Mouse (Mus musculus) forebrain, embryonic 12.5 days (tissue): ENCODE results near the gene Ptgir. TPM values are rescaled to one million over a fixed set of nuclear protein-coding genes. Genes with fewer than 3 reads are reported as not detected.

Source experiments
- ATAC-seq: fragments of 200-750 bp; cut with Nextera tagmentation; 2 replicates; pipeline ENCODE4 v1.8.0; 2017; ENCODE audit warnings: moderate TSS enrichment; ENCODE audit not compliant: low FRiP score
- H3K27ac ChIP-seq: fragments of 300-500 bp; sonication (generic); 2 replicates; pipeline ENCODE4 v1.5.1; 2016; ENCODE audit warnings: mild to moderate bottlenecking
- H3K27me3 ChIP-seq: fragments of 300-500 bp; sonication (generic); 2 replicates; pipeline ENCODE4 v1.6.1; 2016; ENCODE audit warnings: mild to moderate bottlenecking
- H3K36me3 ChIP-seq: fragments of 300-500 bp; sonication (generic); replicated peaks from 2 replicates; pipeline ENCODE4 v1.6.1; 2016; ENCODE audit warnings: mild to moderate bottlenecking
- H3K4me1 ChIP-seq: fragments of 300-500 bp; sonication (generic); 2 replicates; pipeline ENCODE4 v1.6.1; 2016
- H3K4me2 ChIP-seq: fragments of 300-500 bp; sonication (generic); 2 replicates; pipeline ENCODE4 v1.6.1; 2016; ENCODE audit warnings: mild to moderate bottlenecking, moderate library complexity
- H3K4me3 ChIP-seq: fragments of 300-500 bp; sonication (generic); replicated peaks from 2 replicates; pipeline ENCODE4 v1.5.1; 2016; ENCODE audit warnings: mild to moderate bottlenecking
- H3K9ac ChIP-seq: fragments of 300-500 bp; sonication (generic); 2 replicates; pipeline ENCODE4 v1.6.1; 2016; ENCODE audit warnings: mild to moderate bottlenecking
- H3K9me3 ChIP-seq: fragments of 300-500 bp; sonication (generic); 2 replicates; pipeline ENCODE4 v1.6.1; 2016
- WGBS: fragments of 180-500 bp; shearing (Covaris S2); methylation state at CpG from one replicate; pipeline ENCODE4 v1.1.7; 2016; 5-methylcytosine and 5-hydroxymethylcytosine counted together
- polyA plus RNA-seq: library from polyadenylated mRNA; unstranded; fragments of >200 nt; fragmentation: Nextera tagmentation; extraction: Ambion mirVana; gene quantifications from 2 replicates; pipeline ENCODE4 v1.2.1, GENCODE M21; 2016

The Ptgir gene
- polyA plus RNA-seq, result 0.24 and 0.51 TPM in 2 replicates

GRCm38 (mm10) chr7:16906281-16906680 is at the start of gene Ptgir:
Ptgir (plus strand) TSS chr7:16906490.
- ATAC-seq, result no peak
- WGBS, result 12% methylated on average over 6 of the region's 6 CpGs
- Histone ChIP-seq H3K36me3 (no peaks in the 10 kb centered on the region), H3K9ac (no peak within 1 kb of the TSS), H3K27ac (no peak within 1 kb of the TSS), H3K27me3 (no peaks in the 10 kb centered on the region; the same call in 1 of the 2 replicates), H3K9me3 (no peaks in the 10 kb centered on the region), H3K4me1 (peaks cover 19% of the 10 kb centered on the region), H3K4me3 (no peak within 1 kb of the TSS), H3K4me2 (no peak within 1 kb of the TSS)

- H3K9me3 ChIP-seq, result no peaks in the 10 kb centered on the region
- H3K27ac ChIP-seq, result no peak overlapping the region
- no peaks in the 10 kb centered on the region for H3K4me1 ChIP-seq
- H3K4me2 ChIP-seq, result peak overlapping the region; percentile 19; the same call in 1 of the 2 replicates
- no peak overlapping the region; the same call in 1 of the 2 replicates for H3K9ac ChIP-seq
- 22% methylated on average over 17 of the region's 17 CpGs for WGBS
- H3K4me3 ChIP-seq, result no peak overlapping the region
- peaks cover 47% of the 10 kb centered on the region for H3K36me3 ChIP-seq
- ATAC-seq, result no peak
- no peaks in the 10 kb centered on the region for H3K27me3 ChIP-seq
Observed at GRCm38 (mm10) chr7:16858336-16858735, 48.0 kb upstream of the Ptgir start.

GRCm38 (mm10) chr7:16859902-16860651 is 46.2 kb upstream of the Ptgir start:
- ATAC-seq, result no peak
- Histone ChIP-seq H3K4me1 (no peaks in the 10 kb centered on the region), H3K4me2 (no peak overlapping the region), H3K9me3 (no peaks in the 10 kb centered on the region), H3K36me3 (peaks cover 46% of the 10 kb centered on the region), H3K27ac (no peak overlapping the region), H3K9ac (no peak overlapping the region), H3K27me3 (no peaks in the 10 kb centered on the region), H3K4me3 (no peak overlapping the region)
- WGBS, result 32% methylated on average over 5 of the region's 5 CpGs

GRCm38 (mm10) chr7:16867488-16867887 is 38.8 kb upstream of the Ptgir start:
- 89% methylated on average over 3 of the region's 3 CpGs for WGBS
- no peak for ATAC-seq

GRCm38 (mm10) chr7:16869497-16869896 is 36.8 kb upstream of the Ptgir start:
- H3K9me3 ChIP-seq, result no peaks in the 10 kb centered on the region
- ATAC-seq, result peak; percentile 95
- no peaks in the 10 kb centered on the region for H3K27me3 ChIP-seq
- peak overlapping the region; percentile 29 for H3K4me3 ChIP-seq
- WGBS, result 9% methylated on average over 16 of the region's 16 CpGs
- 0 out of 2 replicates have a peak overlapping the region, but pooled peaks have one; percentile 25 for H3K9ac ChIP-seq
- peak overlapping the region; percentile 49 for H3K4me2 ChIP-seq
- peaks cover 25% of the 10 kb centered on the region for H3K36me3 ChIP-seq
- peaks cover 15% of the 10 kb centered on the region for H3K4me1 ChIP-seq
- H3K27ac ChIP-seq, result peak overlapping the region; percentile 70

More at GRCm38 (mm10) chr7:16867488-16867887, 38.8 kb upstream of the Ptgir start:
- H3K9ac ChIP-seq, result no peak overlapping the region
- H3K27ac ChIP-seq, result no peak overlapping the region
- H3K4me2 ChIP-seq, result no peak overlapping the region
- peaks cover 34% of the 10 kb centered on the region for H3K36me3 ChIP-seq
- no peaks in the 10 kb centered on the region for H3K9me3 ChIP-seq
- H3K4me1 ChIP-seq, result peaks cover 10% of the 10 kb centered on the region
- H3K4me3 ChIP-seq, result no peak overlapping the region
- H3K27me3 ChIP-seq, result no peaks in the 10 kb centered on the region

GRCm38 (mm10) chr7:16871600-16871999 is 34.7 kb upstream of the Ptgir start:
- Histone ChIP-seq H3K36me3 (peaks cover 9% of the 10 kb centered on the region; the same call in 1 of the 2 replicates), H3K4me1 (peaks cover 27% of the 10 kb centered on the region), H3K9ac (no peak overlapping the region), H3K27ac (no peak overlapping the region), H3K27me3 (no peaks in the 10 kb centered on the region), H3K4me3 (no peak overlapping the region), H3K4me2 (no peak overlapping the region), H3K9me3 (no peaks in the 10 kb centered on the region)
- no peak for ATAC-seq
- WGBS, result 87% methylated on average over 10 of the region's 10 CpGs

GRCm38 (mm10) chr7:16872478-16872877 is 33.8 kb upstream of the Ptgir start:
- Histone ChIP-seq H3K4me2 (no peak overlapping the region), H3K27me3 (no peaks in the 10 kb centered on the region), H3K4me3 (no peak overlapping the region), H3K27ac (no peak overlapping the region), H3K9ac (no peak overlapping the region), H3K4me1 (peaks cover 34% of the 10 kb centered on the region), H3K36me3 (peaks cover 3% of the 10 kb centered on the region; the same call in 1 of the 2 replicates), H3K9me3 (no peaks in the 10 kb centered on the region)
- no peak for ATAC-seq
- WGBS, result 94% methylated on average over 9 of the region's 9 CpGs

- no peaks in the 10 kb centered on the region for H3K9me3 ChIP-seq
- 93% methylated on average over 4 of the region's 4 CpGs for WGBS
- H3K27me3 ChIP-seq, result no peaks in the 10 kb centered on the region
- H3K9ac ChIP-seq, result no peak overlapping the region
- no peak overlapping the region for H3K4me3 ChIP-seq
- H3K36me3 ChIP-seq, result no peaks in the 10 kb centered on the region; the same call in 1 of the 2 replicates
- H3K4me2 ChIP-seq, result no peak overlapping the region
- H3K4me1 ChIP-seq, result peaks cover 34% of the 10 kb centered on the region
- no peak for ATAC-seq
- H3K27ac ChIP-seq, result no peak overlapping the region
Observed at GRCm38 (mm10) chr7:16873392-16873791, 32.9 kb upstream of the Ptgir start.

- Histone ChIP-seq H3K4me2 (peak overlapping the region; percentile 39), H3K4me3 (peak overlapping the region; percentile 78), H3K4me1 (peaks cover 33% of the 10 kb centered on the region), H3K9ac (peak overlapping the region; percentile 8; the same call in 1 of the 2 replicates), H3K27me3 (no peaks in the 10 kb centered on the region), H3K36me3 (peaks cover 3% of the 10 kb centered on the region; the same call in 1 of the 2 replicates), H3K27ac (peak overlapping the region; percentile 88), H3K9me3 (no peaks in the 10 kb centered on the region)
- no peak for ATAC-seq
- 5% methylated on average over 17 of the region's 17 CpGs for WGBS
Observed at GRCm38 (mm10) chr7:16874190-16874589, 32.1 kb upstream of the Ptgir start.

- H3K9me3 ChIP-seq, result no peaks in the 10 kb centered on the region
- peak overlapping the region; percentile 86 for H3K9ac ChIP-seq
- H3K27me3 ChIP-seq, result no peaks in the 10 kb centered on the region
- H3K4me1 ChIP-seq, result peaks cover 30% of the 10 kb centered on the region
- under 1% methylated on average over 32 of the region's 33 CpGs for WGBS
- peak overlapping the region; percentile 92 for H3K4me2 ChIP-seq
- H3K4me3 ChIP-seq, result peak overlapping the region; percentile 78
- peaks cover 6% of the 10 kb centered on the region; the same call in 1 of the 2 replicates for H3K36me3 ChIP-seq
- H3K27ac ChIP-seq, result peak overlapping the region; percentile 88
- peak; percentile 97 for ATAC-seq
Observed at GRCm38 (mm10) chr7:16874756-16875309, 31.5 kb upstream of the Ptgir start.

GRCm38 (mm10) chr7:16875310-16875325 is 31.2 kb upstream of the Ptgir start, which contains the start of gene Dact3:
Dact3 (plus strand) TSS chr7:16875317.
- WGBS, result 0% methylated on average over 1 of the region's 1 CpGs

GRCm38 (mm10) chr7:16875326-16875725 is 31.0 kb upstream of the Ptgir start:
- Histone ChIP-seq H3K4me1 (peaks cover 32% of the 10 kb centered on the region), H3K27ac (peak overlapping the region; percentile 81)
- under 1% methylated on average over 41 of the region's 42 CpGs for WGBS

More at GRCm38 (mm10) chr7:16875310-16875325, 31.2 kb upstream of the Ptgir start, which contains the start of gene Dact3:
- H3K27ac ChIP-seq, result peak within 1 kb of the TSS; percentile 88
- H3K4me2 ChIP-seq, result peak within 1 kb of the TSS; percentile 92
- peaks cover 6% of the 10 kb centered on the region; the same call in 1 of the 2 replicates for H3K36me3 ChIP-seq
- no peak for ATAC-seq
- peak within 1 kb of the TSS; percentile 78 for H3K4me3 ChIP-seq
- no peaks in the 10 kb centered on the region for H3K9me3 ChIP-seq
- H3K27me3 ChIP-seq, result no peaks in the 10 kb centered on the region
- peaks cover 30% of the 10 kb centered on the region for H3K4me1 ChIP-seq
- peak within 1 kb of the TSS; percentile 86 for H3K9ac ChIP-seq

More at GRCm38 (mm10) chr7:16875326-16875725, 31.0 kb upstream of the Ptgir start:
- Histone ChIP-seq H3K9me3 (no peaks in the 10 kb centered on the region), H3K36me3 (peaks cover 6% of the 10 kb centered on the region; the same call in 1 of the 2 replicates), H3K4me3 (peak overlapping the region; percentile 78), H3K27me3 (no peaks in the 10 kb centered on the region), H3K9ac (peak overlapping the region; percentile 86), H3K4me2 (peak overlapping the region; percentile 92)
- ATAC-seq, result no peak; the same call in 1 of the 2 replicates
